Mouse (Mus musculus): ENCODE results near the gene Gprc5d. TPM values are rescaled to one million over a fixed set of nuclear protein-coding genes. Genes with fewer than 3 reads are reported as not detected.

The Gprc5d gene
- polyA plus RNA-seq, 1 experiment from 2014 or later, result not detected

DNA sequence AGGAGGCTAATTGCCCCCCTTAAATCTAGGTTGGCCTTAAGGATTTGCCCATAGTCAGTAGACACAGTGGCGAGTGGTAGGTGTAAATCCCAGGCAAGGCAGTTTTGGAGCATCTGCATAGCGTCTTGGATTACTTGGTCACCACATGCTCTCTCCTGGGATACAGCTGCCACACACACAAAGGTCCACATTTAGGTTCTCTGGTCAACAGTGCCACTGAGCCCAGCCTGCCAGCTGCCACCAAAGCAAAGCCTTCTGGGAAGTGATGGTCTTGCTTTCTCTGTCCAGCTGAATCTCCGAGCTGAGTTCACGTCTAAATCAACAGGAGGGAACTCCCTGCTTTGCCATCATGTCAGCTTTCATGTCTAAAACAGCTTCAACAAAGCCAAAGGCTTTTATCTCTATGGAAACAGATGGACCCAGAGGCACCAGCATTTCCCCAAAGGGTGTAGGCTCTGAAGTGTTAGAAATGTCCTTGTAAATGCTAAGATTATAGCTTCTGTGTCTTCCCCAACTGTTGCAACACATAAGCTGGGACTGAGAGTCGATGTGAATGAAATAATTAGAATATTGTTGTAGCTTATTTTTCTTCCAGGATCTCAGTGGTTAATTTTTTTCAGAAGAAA is 6.8 kb upstream of the Gprc5d start:
- H3K4me1 ChIP-seq, result no peaks in the 10 kb centered on the region
- no peaks in the 10 kb centered on the region for H3K9me3 ChIP-seq (replicated peaks)
- H3K36me3 ChIP-seq, result no peaks in the 10 kb centered on the region
- DNase-seq (ENCODE audit: low spot score), result no peak
- H3K27me3 ChIP-seq (ENCODE audit: low read depth, poor library complexity, severe bottlenecking), result no peaks in the 10 kb centered on the region
- no peak overlapping the region for H3K27ac ChIP-seq
- WGBS, result 60% methylated on average over 5 of the region's 5 CpGs
- H3K4me3 ChIP-seq, result no peak overlapping the region

DNA sequence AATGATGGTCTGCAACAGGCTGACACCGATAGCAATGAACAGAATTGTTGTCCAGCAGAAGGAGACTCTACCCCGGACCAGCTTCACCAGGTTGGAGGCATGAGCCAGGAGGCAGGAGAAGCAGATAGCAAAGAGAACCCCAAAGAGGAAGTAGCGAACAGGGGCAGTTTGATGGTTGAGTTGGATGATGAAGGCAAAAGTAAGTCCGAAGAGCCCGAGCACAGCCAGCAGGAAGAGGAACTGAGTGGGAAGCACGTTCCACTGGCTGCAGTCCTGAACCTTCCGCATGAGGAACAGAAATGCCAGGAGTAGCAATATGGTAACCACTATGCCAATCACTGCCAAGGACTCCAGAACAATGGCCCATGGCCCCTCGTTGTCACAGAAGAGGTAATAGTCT is 1.6 kb downstream of the Gprc5d start:
- Histone ChIP-seq H3K36me3 (no peaks in the 10 kb centered on the region), H3K4me3 (no peak overlapping the region), H3K4me1 (peaks cover 10% of the 10 kb centered on the region), H3K27me3 (ENCODE audit: low read depth, poor library complexity, severe bottlenecking) (no peaks in the 10 kb centered on the region), H3K27ac (no peak overlapping the region), H3K9me3 (replicated peaks) (no peaks in the 10 kb centered on the region)
- 93% methylated on average over 8 of the region's 8 CpGs for WGBS
- no peak for DNase-seq (ENCODE audit: low spot score)

DNA sequence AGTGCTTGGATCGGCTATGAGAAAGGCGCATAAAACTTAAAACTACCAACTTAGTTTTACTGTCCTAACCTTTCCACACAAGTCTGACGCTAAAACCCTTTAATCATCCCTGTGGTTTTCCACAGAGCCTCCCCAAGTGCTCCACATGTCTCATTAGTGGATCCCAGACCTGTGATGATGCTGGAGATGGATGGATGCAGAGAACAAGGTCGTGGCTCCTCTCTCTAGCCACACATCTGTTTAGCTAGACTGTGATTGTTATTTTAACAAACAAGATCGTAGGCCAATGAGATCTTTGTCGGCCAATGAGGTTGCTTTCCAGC is 5.0 kb downstream of the Gprc5d start:
- DNase-seq (ENCODE audit: low spot score), result no peak
- 25% methylated on average over 6 of the region's 6 CpGs for WGBS
- Histone ChIP-seq H3K27ac (no peak overlapping the region), H3K4me3 (no peak overlapping the region), H3K4me1 (peaks cover 10% of the 10 kb centered on the region), H3K27me3 (ENCODE audit: low read depth, poor library complexity, severe bottlenecking) (no peaks in the 10 kb centered on the region), H3K9me3 (replicated peaks) (no peaks in the 10 kb centered on the region), H3K36me3 (no peaks in the 10 kb centered on the region)

DNA sequence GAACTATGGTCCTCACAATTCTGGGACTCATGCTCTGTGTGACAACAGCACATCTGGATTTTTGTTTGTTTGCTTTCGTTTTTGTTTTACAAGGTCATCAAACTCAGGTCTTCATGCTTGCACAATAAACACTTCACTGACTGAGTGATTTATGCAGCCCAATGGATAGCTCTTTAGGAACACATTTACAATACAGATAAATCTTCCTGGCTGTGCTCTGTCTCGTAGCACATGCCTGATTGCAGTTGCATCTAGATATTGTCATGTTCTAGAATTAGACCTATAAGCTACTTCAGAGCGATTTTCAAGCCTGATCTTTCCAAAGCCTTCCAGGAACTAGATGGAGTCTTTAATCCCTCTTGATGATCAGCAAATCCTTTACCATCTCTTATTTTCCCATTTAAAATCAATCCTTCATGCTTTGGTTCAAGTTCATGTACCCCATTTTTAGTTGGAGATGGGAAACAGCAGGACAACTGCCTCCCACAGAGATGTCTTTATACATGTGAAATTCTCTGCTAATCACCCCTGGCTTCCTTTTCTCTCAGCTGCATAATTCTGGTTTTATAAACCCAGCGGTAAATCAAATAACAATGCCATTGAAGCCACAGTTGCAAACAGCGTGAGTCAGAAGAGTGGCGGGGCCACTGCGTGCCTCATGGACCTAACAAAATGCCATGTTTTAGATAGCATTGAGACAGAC is 5.5 kb downstream of the Gprc5d start:
- Histone ChIP-seq H3K27ac (no peak overlapping the region), H3K27me3 (ENCODE audit: low read depth, poor library complexity, severe bottlenecking) (no peaks in the 10 kb centered on the region), H3K36me3 (no peaks in the 10 kb centered on the region), H3K4me1 (peaks cover 10% of the 10 kb centered on the region), H3K4me3 (no peak overlapping the region), H3K9me3 (replicated peaks) (no peaks in the 10 kb centered on the region)
- 22% methylated on average over 7 of the region's 7 CpGs for WGBS
- DNase-seq (ENCODE audit: low spot score), result no peak

DNA sequence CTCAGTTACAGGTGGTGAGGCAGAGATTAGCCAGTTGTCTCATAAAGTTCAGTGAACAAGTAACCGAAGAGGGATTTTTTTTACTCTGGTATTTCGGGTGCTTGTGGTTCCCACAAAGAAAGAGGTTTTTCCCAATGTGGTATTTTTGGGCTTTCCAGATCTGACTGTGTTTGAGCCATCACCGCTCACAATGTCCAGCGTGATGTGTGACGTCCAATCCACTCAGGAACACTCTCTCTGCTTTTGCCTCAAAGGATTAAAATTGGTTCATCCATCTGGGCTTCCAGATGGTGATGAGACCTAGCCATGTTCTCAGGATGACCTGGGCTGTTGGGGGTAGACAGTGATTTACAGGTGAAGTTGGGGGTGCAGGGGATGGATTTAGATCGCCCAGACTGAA is 11.1 kb downstream of the Gprc5d start:
- H3K27ac ChIP-seq, result no peak overlapping the region
- no peak overlapping the region for H3K4me3 ChIP-seq
- peaks cover 4% of the 10 kb centered on the region; the same call in 1 of the 2 replicates for H3K27me3 ChIP-seq (ENCODE audit: low read depth, poor library complexity, severe bottlenecking)
- WGBS, result 89% methylated on average over 6 of the region's 6 CpGs
- H3K4me1 ChIP-seq, result no peaks in the 10 kb centered on the region
- DNase-seq (ENCODE audit: low spot score), result no peak
- H3K36me3 ChIP-seq, result no peaks in the 10 kb centered on the region
- H3K9me3 ChIP-seq (replicated peaks), result no peaks in the 10 kb centered on the region

DNA sequence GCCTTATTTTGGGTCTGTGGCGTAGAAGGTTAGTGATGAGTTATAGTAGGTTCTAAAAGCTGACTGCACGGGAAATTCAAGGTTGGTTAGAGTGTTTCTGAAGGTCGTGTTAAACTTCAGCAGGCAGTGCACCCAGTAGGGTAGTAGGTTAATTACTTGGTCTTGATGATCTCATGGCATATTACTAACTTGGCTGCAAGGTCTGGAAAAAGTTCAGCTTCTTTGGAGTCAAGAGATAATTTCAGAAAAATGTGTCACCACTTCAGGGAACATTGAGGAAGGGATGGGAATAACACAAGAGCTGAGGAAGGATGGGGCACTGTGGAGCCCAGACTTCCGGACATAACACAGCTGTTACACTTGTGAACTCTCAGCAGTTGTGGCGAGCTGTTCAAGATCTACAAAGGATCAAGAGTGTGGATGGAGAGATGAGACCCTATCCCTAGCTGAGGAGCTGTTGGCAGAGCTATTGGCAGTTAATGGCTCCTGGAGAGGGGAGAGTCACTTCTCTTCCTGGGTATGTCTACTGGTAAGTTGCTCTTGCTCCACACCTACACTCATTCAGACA is 15.3 kb downstream of the Gprc5d start:
- no peaks in the 10 kb centered on the region for H3K9me3 ChIP-seq (replicated peaks)
- no peak for DNase-seq (ENCODE audit: low spot score)
- H3K4me1 ChIP-seq, result no peaks in the 10 kb centered on the region
- WGBS, result 70% methylated on average over 5 of the region's 5 CpGs
- H3K36me3 ChIP-seq, result no peaks in the 10 kb centered on the region
- H3K27me3 ChIP-seq (ENCODE audit: low read depth, poor library complexity, severe bottlenecking), result peaks cover 4% of the 10 kb centered on the region; the same call in 1 of the 2 replicates
- H3K27ac ChIP-seq, result no peak overlapping the region
- H3K4me3 ChIP-seq, result no peak overlapping the region

DNA sequence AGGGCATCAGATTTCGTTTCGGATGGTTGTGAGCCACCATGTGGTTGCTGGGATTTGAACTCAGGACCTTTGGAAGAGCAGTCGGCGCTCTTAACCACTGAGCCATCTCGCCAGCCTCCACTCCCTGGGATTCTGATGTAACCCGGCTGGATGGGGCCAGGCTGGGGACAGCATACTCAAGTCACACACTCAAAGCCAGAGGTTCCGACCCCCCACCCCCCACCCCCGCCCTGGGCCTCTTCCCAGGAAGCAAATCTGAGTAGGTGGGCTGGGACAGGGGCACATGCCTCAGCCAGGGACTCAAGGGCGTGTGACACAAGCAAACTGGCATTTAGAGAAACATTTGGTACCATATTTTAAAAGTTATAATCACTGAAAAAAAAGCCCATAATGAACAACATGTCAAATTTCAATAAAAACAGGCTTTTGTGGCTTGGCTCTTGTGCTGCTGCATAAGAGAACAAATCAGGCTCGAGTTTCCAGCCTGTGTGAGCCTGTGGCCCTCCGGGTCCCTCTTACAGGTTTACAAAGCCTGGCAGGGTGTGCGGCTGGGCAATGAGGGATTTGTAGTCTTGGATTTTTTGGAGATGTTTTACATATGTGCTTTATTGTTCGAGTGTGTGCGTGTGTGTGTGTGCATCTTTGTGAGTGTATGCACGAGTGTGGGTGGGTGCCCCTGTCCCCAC is 17.2 kb downstream of the Gprc5d start:
- Histone ChIP-seq H3K27me3 (ENCODE audit: low read depth, poor library complexity, severe bottlenecking) (peaks cover 4% of the 10 kb centered on the region; the same call in 1 of the 2 replicates), H3K4me3 (no peak overlapping the region), H3K9me3 (replicated peaks) (no peaks in the 10 kb centered on the region), H3K27ac (no peak overlapping the region), H3K36me3 (no peaks in the 10 kb centered on the region), H3K4me1 (no peaks in the 10 kb centered on the region)
- 84% methylated on average over 15 of the region's 15 CpGs for WGBS
- DNase-seq (ENCODE audit: low spot score), result no peak

DNA sequence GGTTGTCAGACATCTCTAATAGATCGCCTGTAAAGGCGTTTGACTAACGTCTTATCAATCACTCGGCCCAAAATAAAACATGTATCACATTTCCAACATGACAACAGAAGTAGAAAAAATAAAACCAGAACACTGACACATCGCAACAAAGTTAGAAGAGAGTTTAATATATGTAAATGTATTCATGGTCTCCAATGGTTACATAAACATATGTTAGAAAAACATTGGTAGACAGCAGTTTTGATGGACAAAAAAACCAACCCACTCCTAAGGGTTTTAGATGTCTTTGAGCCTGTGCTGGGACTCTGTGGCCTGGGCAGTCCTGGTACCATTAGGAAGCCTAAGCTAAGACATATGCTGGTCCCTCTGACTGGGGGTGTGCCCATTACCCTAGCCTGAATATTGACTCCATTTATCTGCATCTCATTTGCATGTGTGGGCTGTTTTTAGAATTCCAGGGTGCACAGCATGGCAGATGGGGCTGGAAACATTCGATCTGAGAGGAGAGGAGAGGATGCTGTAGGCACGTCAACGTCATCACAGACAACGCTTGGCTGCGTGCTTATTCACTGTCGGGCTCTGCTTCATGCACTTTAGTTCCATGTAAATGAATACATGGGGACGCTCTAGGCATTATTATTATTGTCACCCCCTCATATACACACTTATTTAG is 25.1 kb downstream of the Gprc5d start:
- no peak overlapping the region for H3K27ac ChIP-seq
- H3K27me3 ChIP-seq (ENCODE audit: low read depth, poor library complexity, severe bottlenecking), result no peaks in the 10 kb centered on the region; the same call in 1 of the 2 replicates
- no peak overlapping the region for H3K4me3 ChIP-seq
- H3K4me1 ChIP-seq, result peaks cover 15% of the 10 kb centered on the region
- 93% methylated on average over 12 of the region's 12 CpGs for WGBS
- no peaks in the 10 kb centered on the region for H3K36me3 ChIP-seq
- DNase-seq (ENCODE audit: low spot score), result no peak
- H3K9me3 ChIP-seq (replicated peaks), result no peaks in the 10 kb centered on the region

DNA sequence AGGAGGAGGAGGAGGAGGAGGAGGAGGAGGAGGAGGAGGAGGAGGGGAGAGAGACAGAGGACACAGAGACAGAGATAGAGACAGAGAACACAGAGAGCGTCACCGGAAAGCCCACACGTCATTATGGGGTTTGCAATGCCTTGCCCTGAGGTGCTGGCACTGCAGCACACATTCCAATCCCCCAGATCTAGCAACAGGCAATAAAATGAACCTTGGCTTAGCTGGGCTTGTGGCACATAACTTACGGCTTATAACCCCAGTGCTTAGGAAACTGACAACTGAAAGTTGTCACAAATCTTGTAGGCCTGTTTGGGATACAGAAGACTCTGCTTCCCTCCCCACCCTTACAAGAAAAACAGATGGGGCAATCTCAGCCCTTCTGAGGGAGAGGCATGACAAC is 27.4 kb downstream of the Gprc5d start:
- Histone ChIP-seq H3K4me1 (peaks cover 20% of the 10 kb centered on the region), H3K27me3 (ENCODE audit: low read depth, poor library complexity, severe bottlenecking) (no peaks in the 10 kb centered on the region; the same call in 1 of the 2 replicates), H3K9me3 (replicated peaks) (no peaks in the 10 kb centered on the region), H3K36me3 (no peaks in the 10 kb centered on the region), H3K27ac (no peak overlapping the region), H3K4me3 (no peak overlapping the region)
- 53% methylated on average over 4 of the region's 4 CpGs for WGBS
- DNase-seq (ENCODE audit: low spot score), result no peak

DNA sequence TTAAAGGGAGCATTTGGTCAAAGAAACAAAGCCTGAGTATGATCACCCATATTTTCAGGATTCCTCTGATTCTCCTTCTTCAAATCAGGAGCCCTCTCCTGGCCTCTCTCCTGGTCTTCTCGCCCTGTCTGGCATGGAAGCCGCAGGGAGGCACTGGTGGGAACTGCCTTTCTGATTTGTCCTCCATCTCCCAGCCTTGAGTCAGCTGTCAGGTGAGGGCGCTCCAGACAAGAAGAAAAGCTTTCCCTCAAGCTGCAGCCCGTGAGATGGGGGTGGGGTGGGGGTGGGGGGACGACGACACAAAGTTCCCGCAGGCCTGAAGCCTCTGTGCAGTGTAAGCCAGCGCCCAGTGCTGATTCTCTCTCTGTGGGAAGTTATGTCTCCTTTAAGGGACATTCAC is 28.3 kb downstream of the Gprc5d start:
- no peak for DNase-seq (ENCODE audit: low spot score)
- H3K27me3 ChIP-seq (ENCODE audit: low read depth, poor library complexity, severe bottlenecking), result no peaks in the 10 kb centered on the region; the same call in 1 of the 2 replicates
- H3K4me1 ChIP-seq, result peaks cover 20% of the 10 kb centered on the region
- H3K27ac ChIP-seq, result no peak overlapping the region
- no peaks in the 10 kb centered on the region for H3K36me3 ChIP-seq
- WGBS, result 16% methylated on average over 8 of the region's 8 CpGs
- no peak overlapping the region for H3K4me3 ChIP-seq
- H3K9me3 ChIP-seq (replicated peaks), result no peaks in the 10 kb centered on the region

DNA sequence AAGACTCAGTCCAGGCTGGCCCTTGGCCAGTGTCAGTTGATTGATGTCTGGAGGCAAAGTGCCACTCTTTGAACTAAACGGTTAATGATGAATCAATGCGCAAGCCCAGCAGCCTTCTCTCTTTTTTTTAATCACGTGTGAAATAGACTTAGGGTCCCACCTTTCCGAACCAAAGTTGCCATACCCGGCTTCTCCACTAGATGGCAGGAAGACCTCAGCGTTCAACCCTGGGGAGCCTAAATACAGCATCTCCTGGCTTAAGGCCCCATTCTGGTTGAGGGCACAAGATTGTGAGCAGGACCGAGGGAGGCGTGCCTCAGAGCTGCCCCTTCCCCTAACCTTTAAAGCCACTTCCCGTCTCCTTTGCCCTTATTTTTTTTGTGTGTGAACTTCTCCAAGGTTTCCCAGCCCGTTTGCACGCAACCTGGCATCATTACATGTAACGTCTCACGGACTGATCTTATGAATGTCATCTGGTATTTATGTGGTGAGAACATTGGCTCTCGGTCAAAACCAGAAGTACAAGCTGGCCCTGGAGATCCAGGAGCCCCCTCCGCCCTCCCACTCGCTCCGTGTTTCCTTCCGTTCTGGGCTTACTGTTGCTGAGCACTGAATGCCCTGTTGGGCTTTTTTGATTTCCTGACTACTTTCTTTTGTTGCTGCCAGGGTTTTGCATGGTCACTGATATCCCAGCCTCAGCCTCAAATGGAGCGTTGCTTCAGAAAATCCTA is 30.2 kb downstream of the Gprc5d start:
- no peaks in the 10 kb centered on the region for H3K9me3 ChIP-seq (replicated peaks)
- peak overlapping the region; percentile 34 for H3K4me3 ChIP-seq
- H3K4me1 ChIP-seq, result peaks cover 20% of the 10 kb centered on the region
- peak overlapping the region; percentile 59 for H3K27ac ChIP-seq
- 31% methylated on average over 19 of the region's 19 CpGs for WGBS
- H3K27me3 ChIP-seq (ENCODE audit: low read depth, poor library complexity, severe bottlenecking), result no peaks in the 10 kb centered on the region; the same call in 1 of the 2 replicates
- no peaks in the 10 kb centered on the region for H3K36me3 ChIP-seq
- DNase-seq (ENCODE audit: low spot score), result peak; percentile 90

DNA sequence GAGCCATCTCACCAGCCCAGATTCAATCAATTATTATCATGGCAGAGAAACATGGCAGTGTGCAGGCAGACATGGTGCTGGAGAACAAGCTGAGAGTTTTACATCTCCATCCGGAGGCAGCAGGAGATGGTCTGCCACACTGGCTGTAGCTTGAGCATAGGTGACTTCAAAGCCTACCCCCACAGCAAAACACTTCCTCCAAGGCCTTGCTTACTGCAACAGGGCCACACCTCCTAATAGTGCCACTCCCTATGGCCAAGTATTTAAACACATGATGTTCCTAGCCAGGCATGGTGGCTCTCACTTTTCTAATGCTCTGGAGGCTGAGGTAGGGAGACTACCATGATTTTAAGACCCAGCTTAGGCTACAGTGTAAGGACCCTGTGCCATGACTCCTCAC is 32.4 kb downstream of the Gprc5d start:
- no peaks in the 10 kb centered on the region; the same call in 1 of the 2 replicates for H3K27me3 ChIP-seq (ENCODE audit: low read depth, poor library complexity, severe bottlenecking)
- H3K27ac ChIP-seq, result no peak overlapping the region
- no peaks in the 10 kb centered on the region for H3K9me3 ChIP-seq (replicated peaks)
- WGBS, result 96% methylated on average over 1 of the region's 1 CpGs
- no peak overlapping the region for H3K4me3 ChIP-seq
- H3K4me1 ChIP-seq, result peaks cover 18% of the 10 kb centered on the region
- DNase-seq (ENCODE audit: low spot score), result no peak
- H3K36me3 ChIP-seq, result no peaks in the 10 kb centered on the region
